Mouse (Mus musculus): ENCODE results near the gene B230104I21Rik. TPM values are rescaled to one million over a fixed set of nuclear protein-coding genes. Genes with fewer than 3 reads are reported as not detected.

B230104I21Rik gene
- polyA plus RNA-seq, 1 experiment = not detected

DNA sequence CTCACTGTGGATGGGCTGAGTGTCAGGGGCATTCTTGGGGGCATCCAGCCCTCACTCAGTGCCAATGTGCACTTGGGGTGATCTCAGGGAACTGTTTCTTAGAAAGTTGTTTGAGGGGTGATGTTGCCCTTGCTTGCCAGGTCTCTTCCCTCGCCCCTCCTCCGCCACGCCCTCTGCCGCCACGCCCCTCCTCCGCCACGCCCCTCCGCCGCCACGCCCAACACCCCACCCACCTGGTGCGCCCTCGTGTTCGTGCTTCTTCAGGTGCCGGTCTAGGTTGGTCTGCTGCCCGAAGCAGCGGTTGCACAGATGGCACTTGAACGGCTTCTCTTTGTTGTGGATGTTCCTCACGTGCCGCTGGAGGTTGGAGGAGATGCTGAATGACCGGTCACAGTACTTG lies 7.5 kb upstream of the B230104I21Rik start:
- no peak overlapping the region for H3K4me2 ChIP-seq (ENCODE audit: low read depth)

DNA sequence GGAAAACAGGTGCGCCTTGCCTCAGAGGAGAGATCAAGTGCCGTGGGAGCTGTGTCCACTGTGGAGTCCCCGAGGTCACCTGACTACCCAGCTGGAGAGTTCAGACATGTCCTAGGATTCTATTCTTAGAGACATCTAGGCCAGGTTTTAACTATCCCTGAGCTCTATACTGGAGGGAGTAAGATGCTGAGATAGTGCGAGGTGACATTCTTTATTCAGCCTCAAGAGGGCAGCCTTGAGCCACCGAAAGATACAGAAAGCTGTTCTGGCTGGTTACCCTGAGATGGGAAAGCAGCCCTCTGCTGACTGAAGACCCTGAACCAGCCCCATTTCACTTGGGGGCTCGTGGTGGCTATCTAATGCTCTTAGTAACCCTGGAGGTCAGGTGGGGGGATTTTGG lies 7.1 kb upstream of the B230104I21Rik start:
- Histone ChIP-seq H3K79me2 (ENCODE audit: control insufficient read depth, insufficient read depth) (no peaks in the 10 kb centered on the region), H3K4me3 (no peak overlapping the region), H3ac (ENCODE audit: control insufficient read depth, insufficient read length) (no peak overlapping the region), H3K27me3 (ENCODE audit: control insufficient read depth, insufficient read depth, insufficient read length) (no peaks in the 10 kb centered on the region), H3K36me3 (ENCODE audit: control insufficient read depth, insufficient read depth) (no peaks in the 10 kb centered on the region), H3K4me2 (ENCODE audit: low read depth) (no peak overlapping the region)
- TF ChIP-seq CEBPB (IDR thresholded peaks at IDR 0.05; ENCODE audit: insufficient read depth, poor library complexity, severe bottlenecking) (no peak), MYOD1 (IDR thresholded peaks at IDR 0.05; ENCODE audit: control insufficient read depth in 1 of 3, insufficient read length in 2 of 3, low read depth in 2 of 3) (no peak), POLR2A (IDR thresholded peaks at IDR 0.05; ENCODE audit: insufficient read length, low read depth) (no peak), MAX (IDR thresholded peaks at IDR 0.05; ENCODE audit: low read depth) (no peak), TCF12 (IDR thresholded peaks at IDR 0.05; ENCODE audit: insufficient read depth, poor library complexity, severe bottlenecking) (no peak), TCF3 (IDR thresholded peaks at IDR 0.05; ENCODE audit: insufficient read length, low read depth) (no peak), POLR2AphosphoS2 (IDR thresholded peaks at IDR 0.05; ENCODE audit: insufficient read length, low read depth) (no peak), MYOG (IDR thresholded peaks at IDR 0.05; ENCODE audit: control insufficient read depth in 1 of 3, insufficient read depth in 1 of 3, insufficient read length in 2 of 3, low read depth in 2 of 3) (no peak), REST (IDR thresholded peaks at IDR 0.05; ENCODE audit: insufficient read depth, insufficient read length) (no peak), USF1 (IDR thresholded peaks at IDR 0.05; ENCODE audit: low read depth) (no peak), SRF (IDR thresholded peaks at IDR 0.05; ENCODE audit: control insufficient read depth, insufficient read length, low read depth) (no peak), E2F4 (IDR thresholded peaks at IDR 0.05; ENCODE audit: insufficient read depth) (no peak)

More for the DNA sequence above, 7.5 kb upstream of the B230104I21Rik start:
- Histone ChIP-seq H3K36me3 (ENCODE audit: control insufficient read depth, insufficient read depth) (no peaks in the 10 kb centered on the region), H3K4me3 (no peak overlapping the region), H3K79me2 (ENCODE audit: control insufficient read depth, insufficient read depth) (no peaks in the 10 kb centered on the region), H3K27me3 (ENCODE audit: control insufficient read depth, insufficient read depth, insufficient read length) (no peaks in the 10 kb centered on the region), H3ac (ENCODE audit: control insufficient read depth, insufficient read length) (no peak overlapping the region)
- no peak for TF ChIP-seq REST (IDR thresholded peaks at IDR 0.05; ENCODE audit: insufficient read depth, insufficient read length)
- TF ChIP-seq MYOG (IDR thresholded peaks at IDR 0.05; ENCODE audit: control insufficient read depth in 1 of 3, insufficient read depth in 1 of 3, insufficient read length in 2 of 3, low read depth in 2 of 3) = no peak
- TF ChIP-seq CEBPB (IDR thresholded peaks at IDR 0.05; ENCODE audit: insufficient read depth, poor library complexity, severe bottlenecking) = no peak
- no peak for TF ChIP-seq MAX (IDR thresholded peaks at IDR 0.05; ENCODE audit: low read depth)
- TF ChIP-seq TCF12 (IDR thresholded peaks at IDR 0.05; ENCODE audit: insufficient read depth, poor library complexity, severe bottlenecking) = no peak
- TF ChIP-seq TCF3 (IDR thresholded peaks at IDR 0.05; ENCODE audit: insufficient read length, low read depth) = no peak
- no peak for TF ChIP-seq SRF (IDR thresholded peaks at IDR 0.05; ENCODE audit: control insufficient read depth, insufficient read length, low read depth)
- no peak for TF ChIP-seq POLR2AphosphoS2 (IDR thresholded peaks at IDR 0.05; ENCODE audit: insufficient read length, low read depth)
- no peak for TF ChIP-seq MYOD1 (IDR thresholded peaks at IDR 0.05; ENCODE audit: control insufficient read depth in 1 of 3, insufficient read length in 2 of 3, low read depth in 2 of 3)
- TF ChIP-seq POLR2A (IDR thresholded peaks at IDR 0.05; ENCODE audit: insufficient read length, low read depth) = no peak
- no peak for TF ChIP-seq E2F4 (IDR thresholded peaks at IDR 0.05; ENCODE audit: insufficient read depth)
- no peak for TF ChIP-seq USF1 (IDR thresholded peaks at IDR 0.05; ENCODE audit: low read depth)

DNA sequence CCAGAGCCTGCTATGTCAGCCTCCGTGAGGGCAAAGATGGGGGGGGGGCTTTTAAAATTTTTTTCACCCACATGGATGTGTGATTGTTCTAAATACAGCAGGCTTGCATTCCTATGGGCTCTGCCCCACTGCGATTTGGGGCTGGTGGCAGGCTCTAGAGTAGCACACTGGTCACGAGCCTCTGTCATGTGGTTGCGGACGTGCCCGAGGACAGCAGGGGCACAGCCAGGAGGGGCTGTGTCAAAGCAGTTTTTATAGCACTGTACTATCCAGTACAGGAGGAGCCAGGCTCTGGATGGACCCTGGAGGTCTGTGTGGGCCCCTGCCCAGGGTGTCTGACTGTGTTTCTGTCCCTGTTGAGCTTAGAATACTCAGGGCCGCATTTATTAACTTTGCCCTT lies 5.9 kb upstream of the B230104I21Rik start:
- no peaks in the 10 kb centered on the region for H3K27me3 ChIP-seq (ENCODE audit: control insufficient read depth, insufficient read depth, insufficient read length)
- TF ChIP-seq POLR2A (IDR thresholded peaks at IDR 0.05; ENCODE audit: insufficient read length, low read depth) (no peak), MAX (IDR thresholded peaks at IDR 0.05; ENCODE audit: low read depth) (no peak), USF1 (IDR thresholded peaks at IDR 0.05; ENCODE audit: low read depth) (no peak), TCF3 (IDR thresholded peaks at IDR 0.05; ENCODE audit: insufficient read length, low read depth) (no peak), REST (IDR thresholded peaks at IDR 0.05; ENCODE audit: insufficient read depth, insufficient read length) (no peak), POLR2AphosphoS2 (IDR thresholded peaks at IDR 0.05; ENCODE audit: insufficient read length, low read depth) (no peak), E2F4 (IDR thresholded peaks at IDR 0.05; ENCODE audit: insufficient read depth) (no peak), MYOG (IDR thresholded peaks at IDR 0.05; ENCODE audit: control insufficient read depth in 1 of 3, insufficient read depth in 1 of 3, insufficient read length in 2 of 3, low read depth in 2 of 3) (no peak), TCF12 (IDR thresholded peaks at IDR 0.05; ENCODE audit: insufficient read depth, poor library complexity, severe bottlenecking) (no peak)
- H3K36me3 ChIP-seq (ENCODE audit: control insufficient read depth, insufficient read depth) = no peaks in the 10 kb centered on the region
- no peak overlapping the region for H3K4me2 ChIP-seq (ENCODE audit: low read depth)
- H3K4me3 ChIP-seq = no peak overlapping the region
- H3K79me2 ChIP-seq (ENCODE audit: control insufficient read depth, insufficient read depth) = no peaks in the 10 kb centered on the region
- H3ac ChIP-seq (ENCODE audit: control insufficient read depth, insufficient read length) = no peak overlapping the region

DNA sequence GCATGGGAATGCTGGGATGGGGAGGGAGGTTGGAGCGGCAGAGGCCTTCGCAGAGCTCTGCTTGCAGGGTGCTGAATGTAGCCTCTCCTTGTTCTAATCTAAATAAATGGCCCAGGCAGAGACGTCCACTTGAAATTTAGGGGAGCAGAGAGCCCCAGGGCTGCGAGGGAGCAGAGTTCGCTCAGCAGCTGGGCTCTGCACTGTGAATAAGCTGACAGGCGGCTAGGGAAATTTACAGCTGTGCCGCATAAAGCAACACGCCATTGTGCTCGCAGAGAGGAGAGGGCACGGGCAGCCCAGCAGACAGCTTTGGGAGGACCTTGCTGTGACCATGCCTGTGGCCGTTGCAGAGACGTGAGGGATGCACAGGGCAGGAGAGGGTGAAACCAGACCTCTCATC lies 4.7 kb upstream of the B230104I21Rik start:
- Histone ChIP-seq H3K79me2 (ENCODE audit: control insufficient read depth, insufficient read depth) (no peaks in the 10 kb centered on the region), H3ac (ENCODE audit: control insufficient read depth, insufficient read length) (no peak overlapping the region), H3K4me2 (ENCODE audit: low read depth) (no peak overlapping the region), H3K36me3 (ENCODE audit: control insufficient read depth, insufficient read depth) (no peaks in the 10 kb centered on the region), H3K27me3 (ENCODE audit: control insufficient read depth, insufficient read depth, insufficient read length) (no peaks in the 10 kb centered on the region), H3K4me3 (no peak overlapping the region)
- no peak for TF ChIP-seq REST (IDR thresholded peaks at IDR 0.05; ENCODE audit: insufficient read depth, insufficient read length)
- no peak for TF ChIP-seq TCF12 (IDR thresholded peaks at IDR 0.05; ENCODE audit: insufficient read depth, poor library complexity, severe bottlenecking)
- TF ChIP-seq CEBPB (IDR thresholded peaks at IDR 0.05; ENCODE audit: insufficient read depth, poor library complexity, severe bottlenecking) = no peak
- TF ChIP-seq POLR2A (IDR thresholded peaks at IDR 0.05; ENCODE audit: insufficient read length, low read depth) = no peak
- no peak for TF ChIP-seq USF1 (IDR thresholded peaks at IDR 0.05; ENCODE audit: low read depth)
- TF ChIP-seq POLR2AphosphoS2 (IDR thresholded peaks at IDR 0.05; ENCODE audit: insufficient read length, low read depth) = no peak
- no peak for TF ChIP-seq SRF (IDR thresholded peaks at IDR 0.05; ENCODE audit: control insufficient read depth, insufficient read length, low read depth)
- no peak for TF ChIP-seq TCF3 (IDR thresholded peaks at IDR 0.05; ENCODE audit: insufficient read length, low read depth)
- no peak for TF ChIP-seq MYOD1 (IDR thresholded peaks at IDR 0.05; ENCODE audit: control insufficient read depth in 1 of 3, insufficient read length in 2 of 3, low read depth in 2 of 3)
- TF ChIP-seq MYOG (IDR thresholded peaks at IDR 0.05; ENCODE audit: control insufficient read depth in 1 of 3, insufficient read depth in 1 of 3, insufficient read length in 2 of 3, low read depth in 2 of 3) = no peak
- no peak for TF ChIP-seq E2F4 (IDR thresholded peaks at IDR 0.05; ENCODE audit: insufficient read depth)
- TF ChIP-seq MAX (IDR thresholded peaks at IDR 0.05; ENCODE audit: low read depth) = no peak
